Mouse (Mus musculus): ENCODE measurements around the gene C1d. TPM values are rescaled to one million over a fixed set of nuclear protein-coding genes. Genes with fewer than 3 reads are reported as not detected.

The C1d gene
- polyA plus RNA-seq, 1 experiment from 2014 or later, result 156 TPM

GRCm38 (mm10) chr11:17306007-17306891 lies 48.9 kb downstream of the C1d start:
- no peaks in the 10 kb centered on the region for H3K36me3 ChIP-seq (ENCODE audit: control insufficient read depth, insufficient read depth, low read length)
- H3K4me1 ChIP-seq (ENCODE audit: control insufficient read depth, insufficient read depth, low read length), result peaks cover 5% of the 10 kb centered on the region; the same call in 1 of the 2 replicates
- H3K4me2 ChIP-seq (ENCODE audit: low read length), result no peak overlapping the region
- H3K9me3 ChIP-seq (replicated peaks; ENCODE audit: control insufficient read depth, low read length), result no peaks in the 10 kb centered on the region
- DNase-seq (ENCODE audit: low spot score), result peak; percentile 89
- no peak overlapping the region for H3K27ac ChIP-seq (ENCODE audit: low read depth, low read length)
- no peaks in the 10 kb centered on the region for H3K27me3 ChIP-seq (replicated peaks; ENCODE audit: control insufficient read depth, insufficient read depth, low read length)
- H3K9ac ChIP-seq (ENCODE audit: low read length), result no peak overlapping the region
- WGBS, result 31% methylated on average over 8 of the region's 8 CpGs
- ATAC-seq, result peak; percentile 92
- H3K4me3 ChIP-seq (ENCODE audit: low read depth, low read length), result no peak overlapping the region

GRCm38 (mm10) chr11:17307457-17307856 lies 50.1 kb downstream of the C1d start:
- no peak overlapping the region for H3K9ac ChIP-seq (ENCODE audit: low read length)
- peaks cover 5% of the 10 kb centered on the region; the same call in 1 of the 2 replicates for H3K4me1 ChIP-seq (ENCODE audit: control insufficient read depth, insufficient read depth, low read length)
- H3K27ac ChIP-seq (ENCODE audit: low read depth, low read length), result no peak overlapping the region
- H3K9me3 ChIP-seq (replicated peaks; ENCODE audit: control insufficient read depth, low read length), result no peaks in the 10 kb centered on the region
- H3K4me2 ChIP-seq (ENCODE audit: low read length), result no peak overlapping the region
- no peak overlapping the region for H3K4me3 ChIP-seq (ENCODE audit: low read depth, low read length)
- no peak for DNase-seq (ENCODE audit: low spot score)
- H3K27me3 ChIP-seq (replicated peaks; ENCODE audit: control insufficient read depth, insufficient read depth, low read length), result no peaks in the 10 kb centered on the region
- no peaks in the 10 kb centered on the region for H3K36me3 ChIP-seq (ENCODE audit: control insufficient read depth, insufficient read depth, low read length)
- no peak for ATAC-seq

Other genes starting within 250 kb of the C1d start
- 114 and 131 TPM in 2 replicates for gene Cnrip1, start 206.0 kb upstream of the C1d start, polyA plus RNA-seq (2014; fragmentation: Nextera tagmentation; extraction: Ambion mirVana)
- gene Plek, start 205.2 kb upstream of the C1d start, polyA plus RNA-seq (2014; fragmentation: Nextera tagmentation; extraction: Ambion mirVana), result 2.4 and 3.3 TPM in 2 replicates
- 126 and 153 TPM in 2 replicates for gene Ppp3r1, start 98.3 kb upstream of the C1d start, polyA plus RNA-seq (2014; fragmentation: Nextera tagmentation; extraction: Ambion mirVana)
- 22.3 and 25.1 TPM in 2 replicates for gene Wdr92, start 75.5 kb upstream of the C1d start, polyA plus RNA-seq (2014; fragmentation: Nextera tagmentation; extraction: Ambion mirVana)
- gene Pno1, start 46.0 kb upstream of the C1d start, polyA plus RNA-seq (2014; fragmentation: Nextera tagmentation; extraction: Ambion mirVana), result 50.2 and 50.4 TPM in 2 replicates

Measured in forebrain, embryonic 14.5 days (tissue).